Mouse (Mus musculus) CH12.LX (cell line): ENCODE results near the gene H2-Aa. TPM values are rescaled to one million over a fixed set of nuclear protein-coding genes. Genes with fewer than 3 reads are reported as not detected.

ENCODE experiments used
- DNase-seq: peaks from one replicate; pipeline ENCODE4 v3.0.0-alpha.2; 2013; ENCODE audit errors: extremely low read depth
- H3K27ac ChIP-seq: 2 replicates; pipeline ENCODE4 v1.5.1; 2012; ENCODE audit warnings: low read depth, mild to moderate bottlenecking, control low read depth, moderate library complexity; ENCODE audit not compliant: insufficient read depth
- H3K27me3 ChIP-seq: replicated peaks from 2 replicates; pipeline ENCODE3; 2012; ENCODE audit warnings: inconsistent platforms
- H3K36me3 ChIP-seq, 2 experiments: replicated peaks in 1 of 2; 2 replicates each; pipeline versions ENCODE3 to v1.6.1; 2012; ENCODE audit warnings: inconsistent platforms in 1 of 2, low read length in 1 of 2, mild to moderate bottlenecking in 1 of 2, mixed read lengths in 1 of 2, moderate library complexity in 1 of 2; ENCODE audit not compliant: control insufficient read depth in 1 of 2, insufficient read depth in 1 of 2
- H3K4me1 ChIP-seq, 2 experiments: 2 replicates each; pipeline ENCODE4 v1.6.1; 2012; ENCODE audit warnings: inconsistent platforms in 1 of 2, moderate library complexity in 1 of 2; ENCODE audit not compliant: insufficient read depth in 2 of 2, control insufficient read depth in 1 of 2
- H3K4me2 ChIP-seq: 2 replicates; pipeline ENCODE4 v1.6.1; 2012; ENCODE audit warnings: low read depth, mild to moderate bottlenecking, control low read depth; ENCODE audit not compliant: poor library complexity, insufficient read depth, severe bottlenecking
- H3K4me3 ChIP-seq, 3 experiments: fragments of 150-350 bp in 1 of 3; sonication (generic) in 1 of 3; replicated peaks in 1 of 3; 2 replicates each; pipeline versions ENCODE3 to v1.5.1; 2011 to 2012; ENCODE audit warnings: low read depth in 2 of 3, low read length in 2 of 3, mild to moderate bottlenecking in 2 of 3, moderate library complexity in 2 of 3, control low read depth in 1 of 3, improper control_type of control experiment in 1 of 3, inconsistent platforms in 1 of 3, mixed read lengths in 1 of 3; ENCODE audit not compliant: poor library complexity in 1 of 3
- H3K79me2 ChIP-seq: replicated peaks from 2 replicates; pipeline ENCODE4 v1.6.1; 2012; ENCODE audit warnings: mild to moderate bottlenecking, moderate library complexity; ENCODE audit not compliant: control insufficient read depth, poor library complexity, insufficient read depth, severe bottlenecking; ENCODE audit errors: extremely low read depth
- H3K9ac ChIP-seq: 2 replicates; pipeline ENCODE4 v1.6.1; 2012; ENCODE audit warnings: low read depth, mild to moderate bottlenecking, control low read depth, moderate library complexity; ENCODE audit not compliant: insufficient read depth
- H3K9me3 ChIP-seq: replicated peaks from 2 replicates; pipeline ENCODE3; 2012; ENCODE audit warnings: low read length, inconsistent platforms, mixed read lengths
- BHLHE40 ChIP-seq: IDR thresholded peaks from 2 replicates; pipeline ENCODE4 v1.6.1; 2011; ENCODE audit warnings: mild to moderate bottlenecking, low read depth, low read length, improper control_type of control experiment
- ETS1 ChIP-seq: conservative IDR thresholded peaks from 2 replicates; pipeline ENCODE4 v1.6.1; 2012; ENCODE audit warnings: low read depth, mild to moderate bottlenecking, inconsistent platforms, low read length, improper control_type of control experiment, moderate library complexity
- HCFC1 ChIP-seq: IDR thresholded peaks from 2 replicates; pipeline ENCODE4 v1.6.1; 2012; ENCODE audit warnings: low read depth, mild to moderate bottlenecking, inconsistent platforms, low read length, improper control_type of control experiment
- JUN ChIP-seq: IDR thresholded peaks from 2 replicates; pipeline ENCODE4 v1.6.1; 2011; ENCODE audit warnings: low read depth, mild to moderate bottlenecking, low read length, improper control_type of control experiment, moderate library complexity; ENCODE audit not compliant: insufficient read depth
- JUND ChIP-seq: conservative IDR thresholded peaks from 2 replicates; pipeline ENCODE4 v1.6.1; 2011; ENCODE audit warnings: low read depth, low read length, improper control_type of control experiment
- KAT2A ChIP-seq: IDR thresholded peaks from 2 replicates; pipeline ENCODE4 v1.6.1; 2012; ENCODE audit warnings: low read length, improper control_type of control experiment, inconsistent platforms; ENCODE audit not compliant: insufficient replicate concordance
- MAFK ChIP-seq: IDR thresholded peaks from 2 replicates; pipeline ENCODE4 v1.6.1; 2011; ENCODE audit warnings: low read length, improper control_type of control experiment; ENCODE audit not compliant: insufficient replicate concordance
- MAX ChIP-seq: IDR thresholded peaks from 2 replicates; pipeline ENCODE4 v1.6.1; 2011; ENCODE audit warnings: low read length, improper control_type of control experiment
- MAZ ChIP-seq: IDR thresholded peaks from 2 replicates; pipeline ENCODE4 v1.6.1; 2012; ENCODE audit warnings: low read depth, mild to moderate bottlenecking, inconsistent platforms, low read length, improper control_type of control experiment, moderate library complexity
- MEF2A ChIP-seq: IDR thresholded peaks from 2 replicates; pipeline ENCODE4 v1.6.1; 2014; ENCODE audit warnings: low read depth, mild to moderate bottlenecking, inconsistent platforms, low read length, improper control_type of control experiment, borderline replicate concordance
- MYC ChIP-seq: IDR thresholded peaks from 2 replicates; pipeline ENCODE4 v1.6.1; 2011; ENCODE audit warnings: low read depth, mild to moderate bottlenecking, improper control_type of control experiment, low read length
- NRF1 ChIP-seq: IDR thresholded peaks from 2 replicates; pipeline ENCODE4 v1.6.1; 2014; ENCODE audit warnings: low read depth, mild to moderate bottlenecking, inconsistent platforms, low read length, improper control_type of control experiment, moderate library complexity
- POLR2A ChIP-seq: IDR thresholded peaks from 2 replicates; pipeline ENCODE4 v1.6.1; 2011; ENCODE audit warnings: low read depth, mild to moderate bottlenecking, improper control_type of control experiment, low read length
- RCOR1 ChIP-seq: conservative IDR thresholded peaks from 2 replicates; pipeline ENCODE4 v1.6.1; 2012; ENCODE audit warnings: low read depth, mild to moderate bottlenecking, inconsistent platforms, low read length, improper control_type of control experiment
- SIN3A ChIP-seq: IDR thresholded peaks from 2 replicates; pipeline ENCODE4 v1.6.1; 2012; ENCODE audit warnings: low read length, improper control_type of control experiment, inconsistent platforms
- USF2 ChIP-seq: conservative IDR thresholded peaks from 2 replicates; pipeline ENCODE4 v1.6.1; 2011; ENCODE audit warnings: low read depth, low read length, improper control_type of control experiment
- ZC3H11A ChIP-seq: IDR thresholded peaks from 2 replicates; pipeline ENCODE4 v1.6.1; 2012; ENCODE audit warnings: low read depth, mild to moderate bottlenecking, inconsistent platforms, low read length, improper control_type of control experiment
- ZNF384 ChIP-seq: IDR thresholded peaks from 2 replicates; pipeline ENCODE4 v1.6.1; 2012; ENCODE audit warnings: low read depth, low read length, improper control_type of control experiment, inconsistent platforms
- dilution Hi-C: fragments of 300-500 bp; cut with MboI; formaldehyde crosslinking; loops from 2 replicates; pipeline ENCODE4 v1.14.3; 2020; ENCODE audit warnings: low sequenced_read_pairs; ENCODE audit not compliant: extremely low pct_unique_long_range_greater_than_20kb, extremely low pct_ligation_motif_present
- in situ Hi-C: fragments of 300-500 bp; cut with MboI; formaldehyde crosslinking; loops from 3 replicates; pipeline ENCODE4 v1.14.3; 2019; ENCODE audit warnings: low sequenced_read_pairs, low pct_ligation_motif_present, low pct_unique_long_range_greater_than_20kb, mixed read lengths
- polyA plus RNA-seq: library from polyadenylated mRNA; unstranded; fragments of >175 nt; gene quantifications from 2 replicates; pipeline ENCODE4 v1.2.1, GENCODE M21; 2012; ENCODE audit warnings: low read depth; ENCODE audit not compliant: insufficient read length
- total RNA-seq, 2 experiments: library from RNA; depleted of rRNA; stranded (reverse); fragments of 300-350 nt in 1 of 2; fragments of >200 nt in 1 of 2; gene quantifications; 2 replicates each; pipeline ENCODE4 v1.2.3; 2012 to 2014

The H2-Aa gene
- total and polyA plus RNA-seq, 3 experiments, result 385 to 958 (median 488) TPM

- peaks cover 0 to 17% of the 10 kb centered on the region in 2 experiments for H3K36me3 ChIP-seq
- in situ Hi-C loops, result no loop called here
- TF ChIP-seq KAT2A (no peak), BHLHE40 (peak; percentile 76), ETS1 (peak; percentile 52; the same call in 1 of the 2 replicates), JUN (no peak), JUND (0 out of 2 replicates have a peak, but pooled peaks have one; percentile 16), POLR2A (no peak), ZNF384 (no peak)
- no peak overlapping the region for H3K4me2 ChIP-seq
- peaks cover 20% of the 10 kb centered on the region for H3K79me2 ChIP-seq
- peak; percentile 42 for DNase-seq
- H3K4me1 ChIP-seq, result peaks cover 12 to 36% of the 10 kb centered on the region in 2 experiments; a peak in 3 of 4 replicates
- peaks cover 3% of the 10 kb centered on the region for H3K9me3 ChIP-seq
- no peak overlapping the region for H3K4me3 ChIP-seq
- no peak overlapping the region for H3K9ac ChIP-seq
- dilution Hi-C loops, result no loop called here
- H3K27ac ChIP-seq, result peak overlapping the region; percentile 96; the same call in 1 of the 2 replicates
- H3K27me3 ChIP-seq, result no peaks in the 10 kb centered on the region
Measured at GRCm38 (mm10) chr17:34303789-34304188, 16.2 kb upstream of the H2-Aa start.

- H3K9me3 ChIP-seq, result peaks cover 3% of the 10 kb centered on the region
- no peaks in the 10 kb centered on the region for H3K27me3 ChIP-seq
- peaks cover 5% of the 10 kb centered on the region; the same call in 1 of the 2 replicates for H3K79me2 ChIP-seq
- peaks cover 15 to 41% of the 10 kb centered on the region in 2 experiments for H3K4me1 ChIP-seq
- H3K27ac ChIP-seq, result peak overlapping the region; percentile 85
- H3K9ac ChIP-seq, result no peak overlapping the region; the same call in 1 of the 2 replicates
- in situ Hi-C loops (no loop called here), dilution Hi-C loops (no loop called here)
- TF ChIP-seq MEF2A (no peak), NRF1 (no peak), JUND (no peak), POLR2A (no peak), ZC3H11A (no peak), USF2 (no peak), HCFC1 (no peak), MAX (no peak), RCOR1 (no peak), KAT2A (no peak), MYC (no peak), MAZ (no peak), SIN3A (no peak), MAFK (no peak), ZNF384 (no peak)
- peak overlapping the region in 2 of 3 experiments; percentile 24 to 45 for H3K4me3 ChIP-seq
- peak overlapping the region; percentile 30; the same call in 1 of the 2 replicates for H3K4me2 ChIP-seq
- H3K36me3 ChIP-seq, result peaks cover 0 to 5% of the 10 kb centered on the region in 2 experiments
- DNase-seq, result no peak
Measured at GRCm38 (mm10) chr17:34301670-34302190, 14.1 kb upstream of the H2-Aa start.
